Mouse (Mus musculus) heart, postnatal 0 days (tissue): Measurements from ENCODE around the gene Inppl1. TPM values are rescaled to one million over a fixed set of nuclear protein-coding genes. Genes with fewer than 3 reads are reported as not detected.

Experiments
- ATAC-seq: fragments of 200-750 bp; cut with Nextera tagmentation; 2 replicates; pipeline ENCODE4 v1.8.0; 2017; ENCODE audit warnings: low read depth, moderate number of reproducible peaks, moderate library complexity; ENCODE audit not compliant: insufficient read depth
- DNase-seq: peaks from one replicate; pipeline ENCODE4 v3.0.0-alpha.2; 2016; ENCODE audit warnings: low spot score
- H3K27ac ChIP-seq: fragments of 300-500 bp; sonication (generic); 2 replicates; pipeline ENCODE4 v1.5.1; 2014; ENCODE audit warnings: low read depth, mild to moderate bottlenecking
- H3K27me3 ChIP-seq: fragments of 300-500 bp; sonication (generic); 2 replicates; pipeline ENCODE4 v1.6.1; 2014; ENCODE audit warnings: low read length, mixed read lengths; ENCODE audit not compliant: control insufficient read depth, insufficient read depth
- H3K36me3 ChIP-seq: fragments of 300-500 bp; sonication (generic); replicated peaks from 2 replicates; pipeline ENCODE4 v1.6.1; 2014; ENCODE audit warnings: low read length, mixed read lengths; ENCODE audit not compliant: control insufficient read depth, insufficient read depth
- H3K4me1 ChIP-seq: fragments of 300-500 bp; sonication (generic); 2 replicates; pipeline ENCODE4 v1.6.1; 2014; ENCODE audit warnings: antibody characterized with exemption; ENCODE audit not compliant: control insufficient read depth, insufficient read depth
- H3K4me2 ChIP-seq: fragments of 300-500 bp; sonication (generic); 2 replicates; pipeline ENCODE4 v1.6.1; 2014; ENCODE audit warnings: low read depth, mild to moderate bottlenecking, low read length, moderate library complexity
- H3K4me3 ChIP-seq: fragments of 300-500 bp; sonication (generic); 2 replicates; pipeline ENCODE4 v1.5.1; 2014; ENCODE audit warnings: low read depth, low read length
- H3K9ac ChIP-seq: fragments of 300-500 bp; sonication (generic); replicated peaks from 2 replicates; pipeline ENCODE4 v1.6.1; 2014; ENCODE audit warnings: low read depth, low read length, mixed read lengths
- H3K9me3 ChIP-seq: fragments of 300-500 bp; sonication (generic); replicated peaks from 2 replicates; pipeline ENCODE4 v1.6.1; 2016; ENCODE audit warnings: low read length; ENCODE audit not compliant: control insufficient read depth
- CTCF ChIP-seq: IDR thresholded peaks from 2 replicates; pipeline ENCODE4 v1.5.1; 2016; ENCODE audit warnings: antibody characterized with exemption, control low read depth, low read depth
- EP300 ChIP-seq: IDR thresholded peaks from 2 replicates; pipeline ENCODE4 v1.6.1; 2016; ENCODE audit warnings: antibody characterized with exemption, low read depth
- WGBS: fragments of 180-500 bp; shearing (Covaris S2); extraction: QIAGEN DNeasy Blood & Tissue Kit; methylation state at CpG from one replicate; pipeline ENCODE4 v1.1.7; 2014; 5-methylcytosine and 5-hydroxymethylcytosine counted together
- polyA plus RNA-seq: library from polyadenylated mRNA; unstranded; fragments of >200 nt; fragmentation: Nextera tagmentation; extraction: Ambion mirVana; gene quantifications from 2 replicates; pipeline ENCODE4 v1.2.1, GENCODE M21; 2015
- total RNA-seq: library from RNA; depleted of rRNA; stranded (reverse); fragments of >200 nt; gene quantifications from 2 replicates; pipeline ENCODE4 v1.2.3, GENCODE M21; 2014; ENCODE audit warnings: low replicate concordance

Gene Inppl1
- total and polyA plus RNA-seq, 2 experiments from 2014 or later: 47.5 to 98.2 TPM

DNA sequence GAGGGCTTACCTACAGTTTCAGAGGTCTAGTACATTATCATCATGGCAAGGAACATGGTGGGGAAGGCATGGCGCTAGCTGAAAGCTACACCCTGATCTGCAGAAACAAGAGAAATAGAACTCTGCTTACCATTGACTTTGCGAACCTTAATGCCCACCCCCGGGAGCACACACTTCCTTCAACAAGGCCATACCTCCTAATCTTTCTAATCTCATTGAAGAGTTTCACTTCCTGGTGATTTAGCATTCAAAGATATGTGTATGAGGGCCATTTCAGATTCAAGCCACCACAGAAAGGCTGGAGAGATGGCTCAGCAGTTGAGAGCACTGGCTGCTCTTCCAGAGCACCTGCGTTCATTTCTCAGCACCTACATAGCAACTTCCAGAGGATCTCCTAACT is 19.1 kb upstream of the Inppl1 start, which contains the start of gene Folr2:
TSS of gene Folr2 (minus strand) at position 101 of the 400 bp plus-strand sequence.
- no peak within 1 kb of the TSS for H3K27ac ChIP-seq
- H3K4me1 ChIP-seq: no peaks in the 10 kb centered on the region
- no peaks in the 10 kb centered on the region for H3K36me3 ChIP-seq
- TF ChIP-seq CTCF (no peak), EP300 (no peak)
- H3K27me3 ChIP-seq: no peaks in the 10 kb centered on the region
- DNase-seq (no peak), ATAC-seq (no peak)
- H3K9me3 ChIP-seq: no peaks in the 10 kb centered on the region
- no peak within 1 kb of the TSS for H3K4me3 ChIP-seq
- WGBS: 86% methylated on average over 4 of the region's 4 CpGs
- no peak within 1 kb of the TSS for H3K9ac ChIP-seq
- no peak within 1 kb of the TSS for H3K4me2 ChIP-seq

GRCm38 (mm10) chr7:101853816-101854215 is 15.8 kb upstream of the Inppl1 start:
- H3K9me3 ChIP-seq: no peaks in the 10 kb centered on the region
- no peak overlapping the region for H3K27ac ChIP-seq
- TF ChIP-seq EP300: no peak
- TF ChIP-seq CTCF: no peak
- ATAC-seq: no peak
- no peak overlapping the region for H3K4me3 ChIP-seq
- H3K4me1 ChIP-seq: no peaks in the 10 kb centered on the region
- H3K27me3 ChIP-seq: no peaks in the 10 kb centered on the region
- DNase-seq: no peak
- H3K36me3 ChIP-seq: no peaks in the 10 kb centered on the region
- 49% methylated on average over 2 of the region's 2 CpGs for WGBS
- no peak overlapping the region for H3K9ac ChIP-seq
- H3K4me2 ChIP-seq: no peak overlapping the region

GRCm38 (mm10) chr7:101852846-101853245 is 14.8 kb upstream of the Inppl1 start:
- H3K9me3 ChIP-seq: no peaks in the 10 kb centered on the region
- H3K27me3 ChIP-seq: no peaks in the 10 kb centered on the region
- no peaks in the 10 kb centered on the region for H3K4me1 ChIP-seq
- H3K36me3 ChIP-seq: no peaks in the 10 kb centered on the region
- 81% methylated on average over 6 of the region's 6 CpGs for WGBS
- H3K27ac ChIP-seq: no peak overlapping the region
- DNase-seq (no peak), ATAC-seq (no peak)
- no peak overlapping the region for H3K9ac ChIP-seq
- TF ChIP-seq EP300 (no peak), CTCF (no peak)
- H3K4me2 ChIP-seq: no peak overlapping the region
- no peak overlapping the region for H3K4me3 ChIP-seq

DNA sequence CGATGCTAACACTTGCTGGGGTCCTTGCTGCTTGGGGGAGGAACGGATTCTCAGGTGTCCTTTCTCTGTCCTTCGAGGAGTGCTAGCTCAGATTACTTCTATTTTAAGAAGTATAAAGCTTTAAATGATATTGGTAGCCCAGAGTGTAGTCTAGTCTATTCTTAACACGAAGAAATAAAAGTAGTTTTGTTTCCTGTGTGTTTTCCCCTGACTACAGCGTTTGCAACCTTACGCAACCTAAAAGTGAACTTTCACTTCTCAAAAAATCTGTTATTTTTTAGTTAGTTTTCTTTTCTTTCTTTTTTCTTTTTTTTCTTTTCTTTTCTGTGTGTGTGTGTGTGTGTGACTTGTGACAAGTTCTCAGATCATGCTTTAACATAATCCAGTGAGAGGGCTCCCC is 13.7 kb upstream of the Inppl1 start:
- H3K36me3 ChIP-seq: no peaks in the 10 kb centered on the region
- WGBS: 62% methylated on average over 6 of the region's 6 CpGs

DNA sequence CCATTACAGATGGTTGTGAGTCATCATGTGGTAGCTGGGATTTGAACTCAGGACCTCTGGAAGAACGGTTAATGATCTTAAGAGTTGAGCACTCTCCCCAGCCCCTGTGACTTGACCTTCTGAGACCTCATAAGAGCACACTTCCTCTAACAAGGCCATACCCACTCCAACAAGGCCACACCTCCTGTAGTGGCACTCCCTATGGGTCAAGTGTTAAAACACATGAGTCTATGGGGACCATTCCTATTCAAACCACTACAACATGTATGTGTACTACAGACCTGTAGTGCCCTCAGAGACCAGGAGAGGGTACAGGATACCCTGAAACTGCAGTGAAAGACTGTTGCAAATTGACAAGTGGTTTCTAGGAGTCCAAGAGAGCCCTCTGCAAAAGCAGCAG is 9.9 kb upstream of the Inppl1 start:
- Histone ChIP-seq H3K9ac (no peak overlapping the region), H3K4me2 (no peak overlapping the region), H3K4me1 (no peaks in the 10 kb centered on the region), H3K4me3 (no peak overlapping the region), H3K9me3 (no peaks in the 10 kb centered on the region), H3K36me3 (no peaks in the 10 kb centered on the region), H3K27ac (no peak overlapping the region), H3K27me3 (no peaks in the 10 kb centered on the region)
- WGBS: 95% methylated on average over 1 of the region's 1 CpGs
- DNase-seq (no peak), ATAC-seq (no peak)
- TF ChIP-seq EP300 (no peak), CTCF (no peak)

More for the DNA sequence above, 13.7 kb upstream of the Inppl1 start:
- Histone ChIP-seq H3K27me3 (no peaks in the 10 kb centered on the region), H3K4me3 (no peak overlapping the region), H3K9ac (no peak overlapping the region), H3K4me2 (no peak overlapping the region), H3K27ac (no peak overlapping the region), H3K4me1 (no peaks in the 10 kb centered on the region), H3K9me3 (no peaks in the 10 kb centered on the region)
- no peak for TF ChIP-seq CTCF
- no peak for TF ChIP-seq EP300
- DNase-seq (no peak), ATAC-seq (no peak)

GRCm38 (mm10) chr7:101844186-101844585 is 6.2 kb upstream of the Inppl1 start:
- no peaks in the 10 kb centered on the region for H3K27me3 ChIP-seq
- no peak overlapping the region for H3K4me2 ChIP-seq
- ATAC-seq (no peak), DNase-seq (no peak)
- H3K27ac ChIP-seq: no peak overlapping the region
- 60% methylated on average over 6 of the region's 6 CpGs for WGBS
- no peaks in the 10 kb centered on the region for H3K9me3 ChIP-seq
- no peaks in the 10 kb centered on the region for H3K36me3 ChIP-seq
- TF ChIP-seq EP300 (no peak), CTCF (no peak)
- H3K4me1 ChIP-seq: no peaks in the 10 kb centered on the region
- H3K9ac ChIP-seq: no peak overlapping the region
- H3K4me3 ChIP-seq: no peak overlapping the region
